Mouse (Mus musculus) 416B (cell line): ENCODE data around the gene Unc13d.

Experiments
- DNase-seq: peaks from one replicate; pipeline ENCODE4 v3.0.0; 2011; ENCODE audit warnings: low read depth

The Unc13d gene

GRCm38 (mm10) chr11:116076836-116077235 is 925 bp downstream of the Unc13d start:
- peak; percentile 91 for DNase-seq

- no peak for DNase-seq
Measured at GRCm38 (mm10) chr11:116076266-116076540, 1.6 kb downstream of the Unc13d start.

- peak; percentile 40 for DNase-seq
Measured at GRCm38 (mm10) chr11:116075539-116076265, 2.1 kb downstream of the Unc13d start.

DNA sequence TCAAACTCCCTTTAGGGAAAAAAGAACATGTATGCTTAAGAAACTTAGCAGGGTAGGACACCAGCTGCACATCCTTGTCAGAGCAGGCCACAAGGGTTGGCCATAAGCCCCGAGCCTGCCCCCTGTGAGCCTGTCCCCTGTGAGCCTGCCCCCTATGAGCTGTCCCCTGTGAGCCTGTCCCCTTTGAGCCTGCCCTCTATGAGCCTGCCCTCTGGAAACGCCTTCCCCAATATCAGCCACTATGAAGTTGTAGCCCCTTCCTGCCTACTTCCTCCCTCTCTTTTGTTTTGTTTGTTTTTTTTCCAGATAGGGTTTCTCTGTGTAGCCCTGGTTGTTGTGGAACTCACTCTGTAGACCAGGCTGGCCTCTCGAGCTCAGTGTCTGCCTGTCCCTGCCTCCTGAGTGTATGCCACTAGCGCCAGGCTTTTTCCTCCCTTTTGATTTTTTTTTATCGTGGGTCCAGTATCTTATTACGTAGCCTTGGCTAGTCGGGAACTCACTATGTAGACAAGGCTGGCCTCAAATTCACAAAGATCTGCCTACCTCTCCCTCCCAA is 3.2 kb downstream of the Unc13d start:
- DNase-seq = peak; percentile 92

GRCm38 (mm10) chr11:116072608-116073007 is 5.2 kb downstream of the Unc13d start:
- no peak for DNase-seq

DNA sequence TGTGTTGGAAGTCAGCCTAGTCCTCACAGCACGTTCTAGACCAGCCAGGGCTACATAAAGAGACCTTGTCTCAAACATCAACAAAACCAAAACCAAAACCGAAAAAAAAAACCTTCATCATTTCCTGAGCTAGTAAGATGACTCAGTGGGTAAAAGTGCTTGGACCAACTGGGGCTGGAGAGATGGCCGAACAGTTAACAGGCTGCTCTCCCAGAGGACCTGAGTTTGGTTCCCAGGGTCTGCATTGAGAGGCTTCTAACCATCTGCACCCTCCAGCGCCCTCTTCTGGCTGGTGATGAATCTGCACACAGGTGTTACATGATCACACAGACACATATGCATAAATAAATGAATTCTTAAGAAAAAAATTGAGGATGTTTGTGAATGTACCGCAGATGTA is 6.3 kb downstream of the Unc13d start:
- DNase-seq = peak; percentile 98

- DNase-seq = no peak
Measured at GRCm38 (mm10) chr11:116065345-116065744, 12.4 kb downstream of the Unc13d start.

GRCm38 (mm10) chr11:116064187-116064867 is 13.4 kb downstream of the Unc13d start:
- no peak for DNase-seq

DNA sequence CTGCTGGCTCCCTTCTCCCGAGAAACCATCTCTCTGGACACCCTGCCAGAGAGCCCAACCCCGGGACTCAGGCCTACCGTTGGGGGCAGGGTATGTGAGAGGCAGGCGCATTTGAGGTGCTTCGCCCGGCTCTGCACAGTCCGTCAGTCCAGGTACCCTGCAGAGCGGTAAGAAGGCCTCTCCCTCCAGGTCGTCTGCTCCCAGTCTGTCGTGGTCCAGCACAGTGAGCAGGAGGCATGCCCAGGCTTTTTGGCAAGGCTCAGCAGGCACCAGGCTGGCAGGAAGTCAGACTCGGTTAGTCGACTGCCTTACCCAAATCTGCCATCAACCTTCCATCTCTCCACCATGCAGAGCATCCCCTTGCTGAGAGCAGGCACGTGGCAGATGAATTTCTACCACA is 14.2 kb downstream of the Unc13d start:
- no peak for DNase-seq

GRCm38 (mm10) chr11:116062521-116062920 is 15.2 kb downstream of the Unc13d start:
- no peak for DNase-seq

DNA sequence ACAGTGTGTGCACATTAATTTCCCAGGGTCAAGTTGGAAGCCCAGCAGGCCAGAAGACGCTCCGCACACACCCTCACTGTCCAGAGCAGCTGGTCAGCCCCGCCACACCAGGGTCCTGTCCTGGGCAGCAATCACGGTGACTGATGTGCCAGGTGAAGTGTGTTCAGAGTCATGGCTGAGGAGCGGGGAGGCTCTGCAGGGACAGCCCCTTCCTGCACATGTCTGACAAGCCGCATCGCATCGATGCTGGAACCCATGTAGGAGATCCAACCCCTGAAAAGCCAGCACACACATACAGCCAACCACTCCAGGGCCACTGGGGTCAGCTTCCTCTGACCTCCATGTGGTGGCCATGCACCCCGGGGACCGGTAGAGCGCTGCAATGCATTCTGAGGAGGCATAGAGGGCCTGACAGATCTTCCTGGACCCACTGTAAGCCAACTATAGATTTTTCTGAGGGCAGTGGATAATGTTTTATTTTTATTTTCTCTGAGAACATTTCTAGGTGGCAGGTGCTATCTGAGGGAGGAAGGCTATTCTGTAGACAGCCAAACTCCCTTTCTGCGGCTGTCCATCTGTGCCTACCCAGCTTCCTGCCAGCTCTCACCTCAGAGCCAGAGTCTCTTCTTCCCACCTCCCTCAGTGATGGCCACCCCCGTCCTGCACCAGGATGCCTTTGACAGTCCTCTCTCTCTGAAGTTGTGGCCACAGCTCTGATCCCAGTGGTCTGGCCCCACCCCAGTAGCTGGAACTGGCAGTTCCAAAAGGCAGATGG is 15.9 kb downstream of the Unc13d start:
- DNase-seq = no peak

GRCm38 (mm10) chr11:116060596-116060995 is 17.2 kb downstream of the Unc13d start:
- no peak for DNase-seq

DNA sequence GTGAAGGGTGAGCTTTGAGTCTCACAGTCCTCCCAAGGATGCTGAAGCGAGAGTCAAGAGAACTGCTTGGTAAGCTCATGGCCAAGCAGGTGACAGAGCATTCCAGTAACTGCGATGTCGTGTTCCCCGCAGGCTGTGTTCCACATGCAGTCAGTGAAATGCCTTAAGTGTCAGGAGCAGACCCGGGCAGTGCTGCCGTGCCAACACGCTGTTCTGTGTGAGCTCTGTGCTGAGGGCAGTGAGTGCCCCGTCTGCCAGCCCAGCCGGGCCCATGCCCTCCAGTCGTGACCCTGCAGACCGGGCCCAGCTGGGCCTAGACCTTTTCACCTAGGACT is 18.1 kb downstream of the Unc13d start:
- DNase-seq = no peak

DNA sequence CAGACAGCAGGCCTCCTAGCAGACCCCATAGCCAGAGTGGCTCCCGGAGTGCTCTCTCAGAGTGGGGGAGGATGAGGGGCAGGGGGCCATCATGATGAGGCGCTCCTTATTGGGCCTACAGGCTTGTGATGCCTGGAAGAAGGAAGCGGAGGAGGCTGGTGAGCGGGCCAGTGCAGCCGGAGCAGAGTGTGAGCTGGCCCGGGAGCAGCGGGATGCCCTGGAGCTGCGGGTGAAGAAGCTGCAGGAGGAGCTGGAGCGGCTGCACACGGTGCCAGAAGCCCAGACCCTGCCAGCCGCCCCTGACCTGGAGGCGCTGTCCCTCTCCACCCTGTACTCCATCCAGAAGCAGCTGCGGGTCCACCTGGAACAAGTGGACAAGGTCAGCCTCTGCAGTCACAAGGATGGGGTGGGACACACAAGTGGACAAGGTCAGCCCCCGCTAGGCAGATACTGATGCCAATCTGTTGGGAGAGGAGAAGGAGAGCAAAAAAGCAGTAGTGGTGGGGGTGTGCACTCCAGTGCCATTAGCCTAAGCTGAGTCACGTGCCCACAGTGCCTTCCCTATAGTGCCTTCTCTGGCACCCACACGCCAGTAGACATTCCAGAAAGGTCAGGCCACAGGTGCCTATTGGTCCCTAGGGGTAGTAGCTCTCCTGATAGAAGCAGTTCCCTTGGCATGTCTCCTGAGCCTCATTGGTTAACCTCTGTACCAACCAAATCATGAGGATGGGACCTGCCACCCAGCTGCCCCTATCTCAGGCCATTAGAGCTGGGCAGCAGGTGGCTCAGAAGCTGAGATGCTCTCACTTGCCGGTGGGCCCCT is 18.7 kb downstream of the Unc13d start:
- DNase-seq = no peak

- no peak for DNase-seq
Measured at GRCm38 (mm10) chr11:116058022-116058614, 19.6 kb downstream of the Unc13d start.

DNA sequence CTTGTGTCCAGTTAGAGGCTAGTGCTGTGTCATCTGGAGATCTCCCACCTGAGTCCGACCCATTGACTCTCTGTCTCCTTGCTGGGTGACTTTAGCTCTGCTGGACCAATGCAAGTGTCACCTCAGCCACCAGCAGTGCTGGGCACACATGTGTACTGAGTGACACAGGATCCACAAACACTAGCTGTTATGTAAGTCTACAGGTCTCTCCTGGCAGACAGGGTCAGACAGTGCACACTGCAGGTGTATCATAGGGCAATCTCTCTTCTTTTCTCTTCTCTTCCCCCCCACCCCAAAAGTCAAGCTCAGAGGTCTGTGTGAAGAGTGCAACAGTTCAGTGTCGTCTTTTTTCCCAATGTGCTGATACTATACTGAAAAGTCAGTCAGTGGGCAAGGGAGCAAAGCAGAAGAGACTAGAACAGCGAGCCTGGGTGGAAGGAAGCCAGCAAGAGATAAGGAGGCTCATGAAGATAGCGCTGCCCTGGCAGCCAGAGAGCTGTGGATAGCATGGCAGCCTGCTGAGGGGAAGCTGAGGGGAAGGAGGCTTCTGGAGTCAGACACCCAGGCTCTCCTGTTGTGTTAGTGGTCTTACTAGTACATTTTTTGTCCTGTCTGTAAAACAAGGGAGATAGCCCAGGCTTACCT is 20.4 kb downstream of the Unc13d start:
- no peak for DNase-seq

DNA sequence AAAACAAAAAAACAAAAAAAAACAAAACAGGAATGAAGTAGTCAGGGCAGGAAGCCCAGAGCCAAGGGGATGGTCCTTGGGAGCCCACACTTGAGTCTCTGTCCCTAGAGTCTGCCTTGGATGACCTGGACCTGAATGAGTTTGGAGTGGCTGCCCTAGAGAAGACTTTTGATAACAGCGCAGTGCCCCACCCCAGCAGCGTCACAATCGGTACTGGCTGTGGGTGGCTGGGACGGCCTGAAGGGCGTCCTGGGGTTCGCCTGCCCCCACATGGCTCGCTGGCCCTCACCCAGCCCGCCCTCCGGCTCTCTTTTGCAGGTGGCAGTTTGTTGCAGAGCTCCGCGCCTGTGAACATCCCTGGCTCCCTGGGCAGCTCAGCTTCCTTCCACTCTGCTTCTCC is 21.9 kb downstream of the Unc13d start:
- DNase-seq = no peak

DNA sequence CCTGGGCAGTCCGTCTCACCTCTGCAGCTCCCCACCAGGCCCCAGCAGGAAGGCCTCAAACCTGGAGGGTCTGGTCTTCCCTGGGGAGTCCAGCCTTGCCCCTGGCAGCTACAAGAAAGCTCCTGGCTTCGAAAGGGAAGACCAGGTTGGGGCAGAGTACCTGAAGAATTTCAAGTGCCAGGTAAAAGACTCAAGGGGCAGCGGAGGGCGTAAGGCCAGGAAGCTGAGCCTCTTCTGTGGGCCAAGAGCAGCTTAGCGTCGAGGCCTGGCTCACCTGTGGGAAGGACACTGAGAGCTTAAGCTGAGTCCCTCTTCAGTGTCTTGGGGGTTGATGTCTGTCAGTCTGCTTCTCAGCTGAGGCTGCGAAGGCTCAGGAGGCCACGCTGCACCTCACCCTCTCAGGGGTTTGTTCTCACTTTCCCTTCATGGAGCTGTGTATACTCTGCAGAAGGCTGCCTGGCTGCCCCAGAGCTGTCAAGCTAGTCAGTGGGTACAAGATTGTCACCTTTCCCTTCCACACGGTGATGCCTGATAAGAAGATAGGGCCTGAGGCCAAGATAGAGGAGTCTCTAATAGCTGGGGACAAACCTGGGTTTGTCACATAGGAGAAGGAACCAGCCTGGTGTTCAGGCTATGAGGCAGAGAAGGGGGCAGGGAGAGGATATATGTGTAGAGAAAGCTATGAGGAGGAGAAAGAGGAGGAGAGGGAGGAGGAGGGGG is 24.1 kb downstream of the Unc13d start:
- DNase-seq = no peak

- no peak for DNase-seq
Measured at GRCm38 (mm10) chr11:116050196-116050595, 27.6 kb downstream of the Unc13d start.

DNA sequence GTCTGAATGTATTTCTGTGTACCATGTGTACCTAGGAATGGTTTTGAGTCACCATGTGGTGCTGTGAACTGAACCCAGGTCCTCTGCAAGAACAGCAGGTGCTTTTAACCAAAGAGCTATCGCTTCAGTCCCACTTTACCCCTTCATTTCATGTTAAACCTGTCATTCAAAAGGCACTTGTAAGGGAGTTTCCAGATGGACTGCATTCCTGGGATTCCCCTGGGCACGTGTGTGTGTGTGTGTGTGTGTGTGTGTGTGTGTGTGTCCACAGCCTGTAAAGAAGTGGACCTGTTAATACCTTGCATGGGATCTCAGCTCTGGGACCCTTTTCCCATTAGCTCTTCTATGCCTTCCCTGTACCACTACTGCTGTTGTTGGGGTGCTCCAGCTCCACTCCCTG is 28.2 kb downstream of the Unc13d start:
- DNase-seq = no peak

GRCm38 (mm10) chr11:116045173-116045572 is 32.6 kb downstream of the Unc13d start:
- DNase-seq = no peak
